Mouse (Mus musculus) natural killer cell, adult 2 months (primary cell): ENCODE results near the gene Gm21719.
"Not testable (repeated sequence)": the region's sequence is repeated elsewhere in the genome, so short reads cannot be mapped to it uniquely, and the experiment has no call there.

Experiments used
- DNase-seq, 2 experiments: peaks; one replicate each; pipeline ENCODE4 v3.0.0; 2022; ENCODE audit warnings: low spot score in 2 of 2

Gm21719 gene

GRCm38 (mm10) chrY:6682772-6683171, at the start of gene Gm21719:
Gm21719 (minus strand) TSS chrY:6682872.
- DNase-seq: not testable (repeated sequence)
